Mouse (Mus musculus): Measurements from ENCODE around the gene Atp12a. TPM values are rescaled to one million over a fixed set of nuclear protein-coding genes. Genes with fewer than 3 reads are reported as not detected.

Atp12a gene
- polyA plus RNA-seq, 1 experiment from 2014 or later = 0.05 TPM

DNA sequence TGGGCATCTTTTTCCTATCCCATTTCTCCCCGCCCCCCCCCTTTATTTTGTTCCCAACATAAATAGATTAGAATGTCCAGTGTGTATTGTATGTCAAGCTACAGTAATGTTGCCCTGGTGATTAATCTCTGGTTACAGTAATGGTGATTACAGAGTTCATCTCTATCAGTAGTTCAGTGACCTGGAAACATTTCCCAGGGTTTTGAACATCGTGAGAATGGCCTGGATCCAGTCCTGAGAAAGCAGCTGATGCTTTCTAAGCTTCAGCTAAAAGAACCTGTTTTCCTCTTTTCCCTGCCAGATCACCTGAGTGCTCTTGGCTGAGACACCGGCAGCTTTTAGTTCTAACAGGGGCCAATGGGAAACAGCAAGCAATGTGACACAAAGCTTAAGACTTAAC is 25.4 kb downstream of the Atp12a start:
- WGBS = 65% methylated on average over 3 of the region's 3 CpGs
- Histone ChIP-seq H3K4me2 (replicated peaks) (no peak overlapping the region), H3K4me1 (0 out of 2 replicates have a peak, but pooled peaks cover 3% of the 10 kb centered on the region), H3K27ac (replicated peaks) (no peak overlapping the region), H3K27me3 (no peaks in the 10 kb centered on the region), H3K36me3 (no peaks in the 10 kb centered on the region), H3K9me3 (no peaks in the 10 kb centered on the region), H3K9ac (replicated peaks) (no peak overlapping the region), H3K4me3 (no peak overlapping the region)
- no peak for ATAC-seq (ENCODE audit: low FRiP score, low read depth)

DNA sequence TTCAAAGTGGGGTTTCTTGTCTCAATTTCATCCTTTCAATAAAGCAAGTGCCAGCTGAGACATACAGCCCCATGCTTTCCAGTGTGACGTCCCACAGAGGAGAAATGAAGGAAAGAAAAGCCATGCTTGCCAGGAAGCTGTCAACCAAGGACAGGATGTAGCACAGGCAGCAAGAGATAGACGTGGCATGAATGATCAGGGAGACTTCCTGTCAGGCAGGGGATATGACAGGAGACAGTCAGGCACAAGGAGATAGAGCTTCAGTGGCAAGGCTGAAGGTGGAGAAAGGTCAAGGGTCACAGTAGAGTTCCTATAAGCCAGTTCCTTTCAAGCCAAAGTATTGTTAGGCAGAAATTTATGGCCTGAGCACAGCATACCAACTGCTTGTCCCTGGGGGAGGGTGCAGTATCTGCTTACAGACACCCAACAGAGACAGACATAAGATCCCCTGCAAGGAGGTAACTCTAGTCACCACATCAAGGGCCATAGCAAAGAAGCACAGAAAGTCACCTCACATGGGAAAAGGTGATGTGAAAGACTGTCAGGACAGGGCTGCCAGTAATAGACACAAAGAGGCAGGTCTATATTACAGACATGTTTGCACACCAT is 28.9 kb downstream of the Atp12a start:
- H3K27ac ChIP-seq (replicated peaks) = no peak overlapping the region
- H3K27me3 ChIP-seq = no peaks in the 10 kb centered on the region
- ATAC-seq (ENCODE audit: low FRiP score, low read depth) = no peak
- 0 out of 2 replicates have a peak, but pooled peaks cover 3% of the 10 kb centered on the region for H3K4me1 ChIP-seq
- H3K9ac ChIP-seq (replicated peaks) = no peak overlapping the region
- no peak overlapping the region for H3K4me2 ChIP-seq (replicated peaks)
- no peak overlapping the region for H3K4me3 ChIP-seq
- no peaks in the 10 kb centered on the region for H3K9me3 ChIP-seq
- H3K36me3 ChIP-seq = no peaks in the 10 kb centered on the region
- 52% methylated on average over 2 of the region's 2 CpGs for WGBS

DNA sequence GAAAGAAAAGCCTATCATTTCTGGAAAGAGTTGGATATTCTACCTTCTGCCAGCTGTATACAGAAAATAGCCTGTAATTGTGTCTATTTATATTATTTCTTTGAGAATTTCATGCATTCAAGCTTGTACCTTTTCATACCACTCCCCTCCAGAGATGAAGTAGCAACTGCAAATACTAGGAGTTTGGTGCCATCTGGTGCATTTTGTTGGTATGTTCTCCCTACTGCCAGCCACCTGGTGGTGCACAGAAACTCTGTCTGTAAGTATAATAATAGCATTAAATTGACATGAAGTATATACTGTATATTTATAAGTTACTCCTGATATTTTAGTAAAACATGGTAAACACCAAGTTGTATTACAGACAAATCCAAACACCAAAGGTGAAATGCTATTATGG is 33.1 kb downstream of the Atp12a start:
- Histone ChIP-seq H3K27me3 (no peaks in the 10 kb centered on the region), H3K4me3 (no peak overlapping the region), H3K27ac (replicated peaks) (no peak overlapping the region), H3K36me3 (no peaks in the 10 kb centered on the region), H3K9me3 (no peaks in the 10 kb centered on the region), H3K4me1 (no peaks in the 10 kb centered on the region), H3K4me2 (replicated peaks) (no peak overlapping the region), H3K9ac (replicated peaks) (no peak overlapping the region)
- no peak for ATAC-seq (ENCODE audit: low FRiP score, low read depth)

DNA sequence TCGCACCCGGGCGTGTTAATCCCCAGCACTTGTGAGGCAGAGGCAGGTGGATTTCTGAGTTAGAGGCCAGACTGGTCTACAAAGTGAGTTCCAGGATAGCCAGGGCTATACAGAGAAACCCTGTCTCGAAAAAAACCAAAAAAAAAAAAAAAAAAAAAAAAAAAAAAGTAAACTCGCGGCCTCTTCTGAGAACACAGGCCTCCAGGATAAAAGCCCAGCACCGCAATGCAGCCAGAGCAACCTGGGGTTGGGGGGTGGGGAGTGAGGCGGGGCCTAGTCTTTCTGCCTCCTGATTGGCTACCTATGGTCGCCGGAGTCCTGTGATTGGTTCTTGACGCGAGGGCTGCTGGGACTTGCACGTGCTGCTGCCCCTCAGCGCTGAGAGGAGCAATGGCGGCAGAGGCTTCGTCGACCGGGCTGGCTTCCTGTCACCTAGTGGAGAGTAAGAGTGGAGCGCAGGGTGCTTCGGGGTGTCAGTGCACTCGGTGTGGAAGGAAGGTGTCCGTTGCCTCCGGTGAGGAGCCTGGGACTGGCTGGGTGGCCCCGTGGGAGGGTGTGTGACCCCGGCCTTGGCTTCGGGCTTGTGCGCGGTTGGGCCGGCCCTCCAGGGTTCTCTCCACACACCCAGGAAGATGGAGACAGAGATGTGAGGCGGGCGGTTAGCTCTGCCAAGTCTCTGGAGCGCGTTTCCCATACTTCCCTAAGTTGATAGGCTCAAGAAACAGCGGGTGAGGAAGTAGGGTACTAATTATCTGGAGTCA is 37.6 kb downstream of the Atp12a start, which contains the start of gene Rnf17:
Rnf17 (plus strand) TSS at position 271 of the 761 bp plus-strand sequence.
- ATAC-seq (ENCODE audit: low FRiP score, low read depth) = no peak
- WGBS = 71% methylated on average over 32 of the region's 34 CpGs
- Histone ChIP-seq H3K27ac (replicated peaks) (no peak within 1 kb of the TSS), H3K4me2 (replicated peaks) (0 out of 2 replicates have a peak within 1 kb of the TSS, but pooled peaks have one; percentile 9), H3K27me3 (no peaks in the 10 kb centered on the region), H3K36me3 (no peaks in the 10 kb centered on the region), H3K9me3 (no peaks in the 10 kb centered on the region), H3K9ac (replicated peaks) (no peak within 1 kb of the TSS), H3K4me3 (peak within 1 kb of the TSS; percentile 13; the same call in 1 of the 2 replicates), H3K4me1 (no peaks in the 10 kb centered on the region)

DNA sequence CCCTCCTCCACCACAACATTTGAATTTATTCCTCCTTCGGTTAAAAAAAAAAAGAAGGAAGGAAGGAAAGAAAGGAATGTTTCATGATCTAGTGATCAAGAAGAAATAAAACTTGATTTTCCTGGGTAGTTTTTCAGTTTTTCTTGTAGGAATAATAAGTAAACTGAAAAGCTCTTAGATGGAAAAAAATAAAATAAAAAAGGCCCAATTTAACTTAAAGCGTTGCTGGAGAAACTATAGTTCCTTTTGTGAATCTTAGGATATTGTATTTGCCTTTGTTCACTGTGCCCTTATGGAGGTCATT is 38.2 kb downstream of the Atp12a start:
- H3K9me3 ChIP-seq = no peaks in the 10 kb centered on the region
- 91% methylated on average over 2 of the region's 2 CpGs for WGBS
- no peak for ATAC-seq (ENCODE audit: low FRiP score, low read depth)
- no peak overlapping the region for H3K4me2 ChIP-seq (replicated peaks)
- H3K27ac ChIP-seq (replicated peaks) = no peak overlapping the region
- H3K36me3 ChIP-seq = no peaks in the 10 kb centered on the region
- no peak overlapping the region for H3K4me3 ChIP-seq
- H3K9ac ChIP-seq (replicated peaks) = no peak overlapping the region
- no peaks in the 10 kb centered on the region for H3K4me1 ChIP-seq
- H3K27me3 ChIP-seq = no peaks in the 10 kb centered on the region

Other genes with a start within 250 kb of the Atp12a start
- gene Gzme, start 244.4 kb upstream of the Atp12a start, polyA plus RNA-seq (2016; fragmentation: Nextera tagmentation; extraction: Ambion mirVana) = not detected in 2 replicates
- not detected in 2 replicates for gene Gzmd, start 232.5 kb upstream of the Atp12a start, polyA plus RNA-seq (2016; fragmentation: Nextera tagmentation; extraction: Ambion mirVana)
- gene Gzmg, start 205.5 kb upstream of the Atp12a start, polyA plus RNA-seq (2016; fragmentation: Nextera tagmentation; extraction: Ambion mirVana) = not detected in 2 replicates
- gene Gzmn, start 190.5 kb upstream of the Atp12a start, polyA plus RNA-seq (2016; fragmentation: Nextera tagmentation; extraction: Ambion mirVana) = not detected in 2 replicates
- gene Gzmf, start 153.7 kb upstream of the Atp12a start, polyA plus RNA-seq (2016; fragmentation: Nextera tagmentation; extraction: Ambion mirVana) = not detected in 2 replicates
- gene Gzmc, start 130.4 kb upstream of the Atp12a start, polyA plus RNA-seq (2016; fragmentation: Nextera tagmentation; extraction: Ambion mirVana) = 0.20 TPM in 1 of 2 replicates, not detected in the other
- not detected in 2 replicates for gene Gzmb, start 102.8 kb upstream of the Atp12a start, polyA plus RNA-seq (2016; fragmentation: Nextera tagmentation; extraction: Ambion mirVana)
- 1.1 and 2.4 TPM in 2 replicates for gene Rnf17, start 37.5 kb downstream of the Atp12a start, polyA plus RNA-seq (2016; fragmentation: Nextera tagmentation; extraction: Ambion mirVana)
- 21.6 and 25.7 TPM in 2 replicates for gene Cenpj, start 210.4 kb downstream of the Atp12a start, polyA plus RNA-seq (2016; fragmentation: Nextera tagmentation; extraction: Ambion mirVana)
- 1.6 and 1.8 TPM in 2 replicates for gene Parp4, start 210.6 kb downstream of the Atp12a start, polyA plus RNA-seq (2016; fragmentation: Nextera tagmentation; extraction: Ambion mirVana)

All from midbrain, embryonic 12.5 days (tissue).